Mouse (Mus musculus) heart, adult 2 months (tissue): ENCODE measurements around the gene Rasgef1b. TPM values are rescaled to one million over a fixed set of nuclear protein-coding genes. Genes with fewer than 3 reads are reported as not detected.

Experiments
- DNase-seq, 2 experiments: peaks; one replicate each; pipeline ENCODE4 v3.0.0; 2021
- H3K27ac ChIP-seq: fragments of 200-600 bp; 2 replicates; pipeline ENCODE4 v1.8.1; 2022
- H3K27me3 ChIP-seq: fragments of 200-500 bp; 2 replicates; pipeline ENCODE4 v1.6.1; 2012; ENCODE audit warnings: mild to moderate bottlenecking, low read length, inconsistent platforms, mixed read lengths; ENCODE audit not compliant: control insufficient read depth, insufficient read depth
- H3K36me3 ChIP-seq: fragments of 200-500 bp; 2 replicates; pipeline ENCODE4 v1.6.1; 2012; ENCODE audit warnings: low read length, inconsistent platforms; ENCODE audit not compliant: control insufficient read depth, insufficient read depth
- H3K4me1 ChIP-seq: fragments of 200-500 bp; 2 replicates; pipeline ENCODE4 v1.6.1; 2011; ENCODE audit warnings: low read length; ENCODE audit not compliant: control insufficient read depth, insufficient read depth
- H3K4me3 ChIP-seq: fragments of 200-600 bp; 2 replicates; pipeline ENCODE4 v1.8.1; 2022
- H3K79me2 ChIP-seq: fragments of 200-500 bp; replicated peaks from 2 replicates; pipeline ENCODE4 v1.6.1; 2012; ENCODE audit warnings: mild to moderate bottlenecking, inconsistent platforms, low read length, moderate library complexity, mixed read lengths; ENCODE audit not compliant: control insufficient read depth, insufficient read depth
- H3K9ac ChIP-seq: fragments of 200-500 bp; 2 replicates; pipeline ENCODE4 v1.6.1; 2012; ENCODE audit warnings: low read depth, mild to moderate bottlenecking, control low read depth, inconsistent platforms, low read length, mixed read lengths
- CTCF ChIP-seq: fragments of 200-600 bp; IDR thresholded peaks from 2 replicates; pipeline ENCODE4 v1.8.1; 2022; ENCODE audit warnings: antibody characterized with exemption, mild to moderate bottlenecking, moderate library complexity
- EP300 ChIP-seq: fragments of 200-500 bp; IDR thresholded peaks from 2 replicates; pipeline ENCODE4 v1.6.1; 2011; ENCODE audit warnings: low read depth, low read length, control low read depth; ENCODE audit not compliant: insufficient read depth
- POLR2A ChIP-seq: fragments of 200-500 bp; IDR thresholded peaks from 2 replicates; pipeline ENCODE4 v1.6.1; 2011; ENCODE audit warnings: mild to moderate bottlenecking, low read depth, low read length, control low read depth; ENCODE audit not compliant: insufficient read depth
- WGBS: fragments of 180-500 bp; shearing (Covaris S2); methylation state at CpG from one replicate; pipeline ENCODE4 v1.1.7; 2018; 5-methylcytosine and 5-hydroxymethylcytosine counted together
- intact Hi-C: fragments of 180-260 bp; cut with DNase I; formaldehyde crosslinking; loops from one replicate; pipeline ENCODE4 v1.15.1; 2025
- polyA plus RNA-seq: library from polyadenylated mRNA; depleted of rRNA; stranded (reverse); fragments of >200 nt; gene quantifications from 2 replicates; pipeline ENCODE4 v1.2.3, GENCODE M21; 2012
- total RNA-seq, 2 experiments: library from RNA; stranded (reverse); gene quantifications; 2 replicates each; pipeline ENCODE4 v1.2.3; 2021

Rasgef1b gene
- total and polyA plus RNA-seq, 3 experiments = 4.3 to 17.7 (median 9.3) TPM

- Histone ChIP-seq H3K27me3 (no peaks in the 10 kb centered on the region), H3K4me3 (no peak overlapping the region), H3K4me1 (no peaks in the 10 kb centered on the region), H3K79me2 (no peaks in the 10 kb centered on the region), H3K9ac (no peak overlapping the region), H3K36me3 (no peaks in the 10 kb centered on the region), H3K27ac (no peak overlapping the region)
- intact Hi-C loops = no loop called here
- no peak for DNase-seq
- 78% methylated on average over 9 of the region's 9 CpGs for WGBS
- TF ChIP-seq POLR2A = no peak
- TF ChIP-seq CTCF = no peak
- no peak for TF ChIP-seq EP300
Measured at GRCm38 (mm10) chr5:99413391-99413790, 315.5 kb downstream of the Rasgef1b start.

DNA sequence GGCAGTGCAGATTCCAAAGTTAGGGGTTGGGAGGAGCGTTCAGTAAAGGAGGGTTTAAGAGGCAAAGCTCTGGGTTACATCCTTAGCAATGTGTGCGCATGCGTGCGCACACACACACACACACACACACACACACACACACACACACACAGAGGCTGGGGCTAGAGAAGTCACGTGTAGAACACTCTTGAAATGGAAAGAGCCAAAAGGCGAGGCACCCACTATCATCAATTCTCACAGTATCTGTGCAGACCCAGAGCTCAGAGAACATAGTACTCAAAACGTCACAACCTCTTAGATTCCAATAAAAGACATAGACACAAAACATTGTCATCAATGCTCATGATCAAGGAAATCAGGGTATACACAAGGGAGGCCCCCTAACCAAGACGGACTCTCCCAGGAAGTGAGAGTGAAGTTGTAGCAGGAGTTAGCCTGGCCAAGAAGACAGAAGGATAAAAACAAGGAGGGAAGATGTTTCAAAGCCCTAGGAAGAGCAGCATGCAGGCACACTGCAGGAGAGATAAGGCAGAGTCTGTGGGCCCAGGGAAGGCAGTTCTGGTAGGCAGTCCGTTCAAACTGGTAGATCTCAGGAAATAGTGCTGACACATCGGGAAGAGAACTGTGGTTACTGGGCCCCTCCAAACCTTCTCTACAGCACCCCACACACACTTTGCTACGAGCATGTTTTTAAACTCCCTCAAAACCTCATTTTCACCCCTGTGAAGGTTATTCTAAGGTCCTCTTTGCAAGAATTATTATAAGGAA lies 324.3 kb downstream of the Rasgef1b start:
- no peaks in the 10 kb centered on the region for H3K27me3 ChIP-seq
- 80% methylated on average over 11 of the region's 11 CpGs for WGBS
- H3K4me1 ChIP-seq = peaks cover 1% of the 10 kb centered on the region; the same call in 1 of the 2 replicates
- DNase-seq = no peak
- TF ChIP-seq EP300 = no peak
- no peak for TF ChIP-seq POLR2A
- TF ChIP-seq CTCF = no peak
- no peak overlapping the region for H3K9ac ChIP-seq
- H3K27ac ChIP-seq = no peak overlapping the region
- no peaks in the 10 kb centered on the region for H3K36me3 ChIP-seq
- intact Hi-C loops = no loop called here
- no peaks in the 10 kb centered on the region for H3K79me2 ChIP-seq
- H3K4me3 ChIP-seq = no peak overlapping the region

GRCm38 (mm10) chr5:99403325-99403724 lies 325.5 kb downstream of the Rasgef1b start:
- Histone ChIP-seq H3K4me3 (no peak overlapping the region), H3K27me3 (no peaks in the 10 kb centered on the region), H3K36me3 (no peaks in the 10 kb centered on the region), H3K4me1 (peaks cover 1% of the 10 kb centered on the region; the same call in 1 of the 2 replicates), H3K27ac (no peak overlapping the region), H3K79me2 (no peaks in the 10 kb centered on the region), H3K9ac (no peak overlapping the region)
- no peak for DNase-seq
- intact Hi-C loops = no loop called here
- TF ChIP-seq CTCF (no peak), EP300 (no peak), POLR2A (no peak)
- 77% methylated on average over 5 of the region's 5 CpGs for WGBS

- TF ChIP-seq CTCF (no peak), EP300 (no peak), POLR2A (no peak)
Measured at GRCm38 (mm10) chr5:99402784-99403183, 326.1 kb downstream of the Rasgef1b start.

GRCm38 (mm10) chr5:99402297-99402696 lies 326.6 kb downstream of the Rasgef1b start:
- DNase-seq = no peak
- H3K4me3 ChIP-seq = no peak overlapping the region
- no peak overlapping the region for H3K27ac ChIP-seq
- no peak for TF ChIP-seq CTCF
- no peak for TF ChIP-seq EP300
- TF ChIP-seq POLR2A = no peak
- no peaks in the 10 kb centered on the region for H3K79me2 ChIP-seq
- H3K27me3 ChIP-seq = no peaks in the 10 kb centered on the region
- WGBS = 48% methylated on average over 7 of the region's 7 CpGs
- intact Hi-C loops = no loop called here
- no peaks in the 10 kb centered on the region for H3K36me3 ChIP-seq
- H3K9ac ChIP-seq = no peak overlapping the region
- H3K4me1 ChIP-seq = peaks cover 1% of the 10 kb centered on the region; the same call in 1 of the 2 replicates

More at GRCm38 (mm10) chr5:99402784-99403183, 326.1 kb downstream of the Rasgef1b start:
- H3K79me2 ChIP-seq = no peaks in the 10 kb centered on the region
- H3K27ac ChIP-seq = no peak overlapping the region
- H3K4me1 ChIP-seq = peaks cover 1% of the 10 kb centered on the region; the same call in 1 of the 2 replicates
- no peak overlapping the region for H3K9ac ChIP-seq
- H3K4me3 ChIP-seq = no peak overlapping the region
- H3K36me3 ChIP-seq = no peaks in the 10 kb centered on the region
- intact Hi-C loops = no loop called here
- no peak for DNase-seq
- whole genome bisulfite sequencing = 58% methylated on average over 2 of the region's 2 CpGs
- H3K27me3 ChIP-seq = no peaks in the 10 kb centered on the region
